Mouse (Mus musculus): ENCODE data around the gene Hist4h4.

Hist4h4 gene

DNA sequence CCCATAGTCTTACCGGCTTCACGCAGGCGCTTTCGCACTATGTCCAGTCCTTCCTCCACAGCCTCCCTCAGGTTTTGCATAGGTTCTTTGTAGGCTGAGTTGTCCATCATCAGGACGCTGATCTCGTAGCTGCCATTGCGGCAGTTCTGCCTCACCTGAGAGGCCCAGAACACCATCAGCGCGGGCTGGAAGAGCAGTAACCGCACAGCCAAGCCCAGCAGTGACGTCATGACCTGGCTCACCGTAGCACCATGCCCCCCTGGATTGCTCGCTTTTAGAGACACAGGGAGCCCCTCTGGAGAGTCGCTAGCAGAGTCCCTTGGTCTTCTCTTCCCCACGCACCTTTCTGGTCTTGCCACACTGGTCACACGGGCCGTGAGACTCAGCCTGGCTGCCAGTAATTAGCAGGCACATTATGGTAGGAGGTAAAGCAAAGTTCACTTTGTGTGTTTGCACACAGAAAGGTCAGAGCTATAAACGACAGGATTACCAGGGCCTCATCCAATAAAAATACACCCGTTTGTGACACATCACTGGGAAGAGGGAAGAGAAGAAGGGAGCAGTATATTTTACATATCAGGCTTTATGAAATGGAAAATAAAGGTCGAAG, 22.7 kb downstream of the Hist4h4 start, which contains the start of gene Gucy2c:
Gene Gucy2c (minus strand): TSS at position 389 of the 610 bp plus-strand sequence.
- no peak for DNase-seq

DNA sequence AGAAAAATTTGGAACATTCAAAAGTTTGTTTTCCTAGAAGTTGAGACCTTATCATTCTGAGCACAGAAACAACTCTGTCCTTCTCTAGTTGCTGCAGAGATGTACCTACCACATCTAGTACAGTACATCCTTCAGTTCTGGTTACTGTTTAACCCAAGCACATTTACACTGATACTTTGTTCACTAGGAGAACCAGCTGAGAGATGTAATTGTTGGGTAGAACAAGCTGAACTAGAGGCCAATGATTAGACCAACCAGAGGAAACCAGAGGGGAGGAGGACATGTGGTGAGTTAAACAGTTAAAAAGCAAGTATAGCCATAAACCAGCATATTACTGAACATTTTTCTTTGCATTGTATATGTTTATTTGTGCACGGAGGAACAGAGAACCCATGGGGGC, 27.8 kb downstream of the Hist4h4 start:
- DNase-seq: no peak

DNA sequence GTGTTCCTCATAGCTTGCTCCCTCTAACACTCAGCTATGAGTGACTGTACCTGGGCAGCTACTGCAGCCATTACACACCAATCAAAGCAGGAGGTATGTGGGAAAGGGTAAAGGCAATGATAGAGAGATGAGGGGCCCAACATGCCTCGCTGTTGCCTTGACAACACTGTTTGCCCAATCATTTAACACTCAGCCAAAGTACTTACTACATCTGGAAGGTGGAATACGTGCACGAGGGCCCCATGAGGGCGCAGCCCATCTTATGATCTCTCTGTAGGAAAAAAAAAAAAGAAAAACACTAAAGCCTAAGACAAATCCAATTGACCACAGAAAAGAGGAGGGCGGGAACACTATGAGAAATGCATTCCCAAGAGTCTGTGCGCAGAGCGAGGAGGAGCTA, 34.4 kb downstream of the Hist4h4 start:
- DNase-seq: no peak

DNA sequence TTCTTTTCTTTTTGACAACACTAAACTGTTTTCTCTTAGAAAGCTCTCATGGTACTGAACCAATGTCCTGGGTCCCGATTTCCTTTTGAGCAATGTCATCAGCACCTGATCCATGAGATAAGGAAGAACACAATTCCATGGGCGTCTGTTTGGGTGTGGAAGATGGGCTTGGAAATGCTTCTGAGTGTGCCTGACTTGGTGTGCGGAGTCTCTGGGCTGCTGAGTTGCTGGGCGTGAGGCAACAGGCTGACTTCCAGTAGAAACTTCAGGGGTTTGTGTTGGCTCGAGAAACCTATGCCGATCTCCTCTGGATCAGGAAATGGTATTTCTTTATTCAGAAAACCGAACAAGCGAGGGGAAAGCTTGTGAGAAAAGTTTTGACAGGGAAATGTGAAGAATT, 35.1 kb downstream of the Hist4h4 start:
- no peak for DNase-seq

DNA sequence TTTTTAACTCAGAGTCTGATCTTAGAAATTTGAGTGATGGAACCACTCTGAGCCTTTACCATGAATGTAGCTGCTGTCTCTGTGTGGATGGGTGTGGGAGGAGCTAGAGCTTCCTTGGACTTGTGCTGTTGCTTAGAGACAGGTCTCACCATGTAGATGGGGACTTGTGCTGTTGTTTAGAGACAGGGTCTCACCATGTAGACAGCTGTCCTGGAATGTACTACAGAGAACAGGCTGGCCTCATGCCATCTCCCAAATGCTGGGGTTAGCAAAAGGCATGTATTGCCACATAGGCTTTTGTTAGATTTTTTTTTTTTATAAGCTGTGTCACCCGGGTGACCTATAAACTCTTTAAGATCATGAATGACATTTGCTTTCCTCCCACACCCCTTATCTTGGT, 40.3 kb downstream of the Hist4h4 start:
- no peak for DNase-seq
